Mouse (Mus musculus) cerebellum, adult 2 months (tissue): ENCODE results near the gene Map1b.

Experiments used
- CTCF ChIP-seq: fragments of 200-500 bp; IDR thresholded peaks from 2 replicates; pipeline ENCODE4 v1.5.1; 2011; ENCODE audit warnings: low read depth, mild to moderate bottlenecking, control low read depth, low read length, moderate library complexity, borderline replicate concordance; ENCODE audit not compliant: insufficient read depth
- POLR2A ChIP-seq: fragments of 200-500 bp; IDR thresholded peaks from 2 replicates; pipeline ENCODE4 v1.6.1; 2011; ENCODE audit warnings: low read length, control low read depth, borderline replicate concordance; ENCODE audit not compliant: insufficient read depth

GRCm38 (mm10) chr13:99483433-99483832 is 32.9 kb downstream of the Map1b start:
- TF ChIP-seq CTCF, result no peak
- no peak for TF ChIP-seq POLR2A
